Mouse (Mus musculus): ENCODE measurements around the gene Rnf130. TPM values are rescaled to one million over a fixed set of nuclear protein-coding genes. Genes with fewer than 3 reads are reported as not detected.
A peak's percentile ranks its signal among the peaks of the same experiment; 100 is the strongest.

Rnf130 gene
- total and polyA plus RNA-seq, 2 experiments from 2014 or later = 42.3 to 47.6 TPM

GRCm38 (mm10) chr11:50147958-50148476, 122.9 kb downstream of the Rnf130 start:
- Histone ChIP-seq H3K27me3 (ENCODE audit: control insufficient read depth, insufficient read depth, low read length) (no peaks in the 10 kb centered on the region), H3K36me3 (replicated peaks; ENCODE audit: control insufficient read depth, insufficient read depth, low read length) (peaks cover 83% of the 10 kb centered on the region), H3K9ac (replicated peaks; ENCODE audit: low read depth, low read length) (no peak overlapping the region), H3K27ac (ENCODE audit: low read depth) (peak overlapping the region; percentile 86), H3K9me3 (replicated peaks; ENCODE audit: control insufficient read depth, low read length) (no peaks in the 10 kb centered on the region), H3K4me2 (ENCODE audit: low read depth, low read length) (no peak overlapping the region), H3K4me1 (ENCODE audit: control insufficient read depth, insufficient read depth) (peaks cover 14% of the 10 kb centered on the region), H3K4me3 (ENCODE audit: low read depth, low read length) (no peak overlapping the region)
- 90% methylated on average over 11 of the region's 11 CpGs for WGBS
- ATAC-seq (ENCODE audit: insufficient read depth, low read depth) = 0 out of 2 replicates have a peak, but pooled peaks have one; percentile 1
- DNase-seq (ENCODE audit: low spot score) = no peak
- TF ChIP-seq EP300 (IDR thresholded peaks at IDR 0.05; ENCODE audit: low read depth) = no peak
- no peak for TF ChIP-seq CTCF (IDR thresholded peaks at IDR 0.05; ENCODE audit: low read depth)

GRCm38 (mm10) chr11:50149200-50149599, 124.1 kb downstream of the Rnf130 start:
- no peaks in the 10 kb centered on the region for H3K27me3 ChIP-seq (ENCODE audit: control insufficient read depth, insufficient read depth, low read length)
- no peak for TF ChIP-seq CTCF (IDR thresholded peaks at IDR 0.05; ENCODE audit: low read depth)
- no peak for TF ChIP-seq EP300 (IDR thresholded peaks at IDR 0.05; ENCODE audit: low read depth)
- no peak overlapping the region for H3K9ac ChIP-seq (replicated peaks; ENCODE audit: low read depth, low read length)
- no peak overlapping the region for H3K4me2 ChIP-seq (ENCODE audit: low read depth, low read length)
- WGBS = 75% methylated on average over 7 of the region's 7 CpGs
- H3K27ac ChIP-seq (ENCODE audit: low read depth) = no peak overlapping the region
- peaks cover 14% of the 10 kb centered on the region for H3K4me1 ChIP-seq (ENCODE audit: control insufficient read depth, insufficient read depth)
- peaks cover 84% of the 10 kb centered on the region for H3K36me3 ChIP-seq (replicated peaks; ENCODE audit: control insufficient read depth, insufficient read depth, low read length)
- H3K4me3 ChIP-seq (ENCODE audit: low read depth, low read length) = no peak overlapping the region
- DNase-seq (ENCODE audit: low spot score) (peak; percentile 25), ATAC-seq (ENCODE audit: insufficient read depth, low read depth) (no peak)
- H3K9me3 ChIP-seq (replicated peaks; ENCODE audit: control insufficient read depth, low read length) = no peaks in the 10 kb centered on the region

DNA sequence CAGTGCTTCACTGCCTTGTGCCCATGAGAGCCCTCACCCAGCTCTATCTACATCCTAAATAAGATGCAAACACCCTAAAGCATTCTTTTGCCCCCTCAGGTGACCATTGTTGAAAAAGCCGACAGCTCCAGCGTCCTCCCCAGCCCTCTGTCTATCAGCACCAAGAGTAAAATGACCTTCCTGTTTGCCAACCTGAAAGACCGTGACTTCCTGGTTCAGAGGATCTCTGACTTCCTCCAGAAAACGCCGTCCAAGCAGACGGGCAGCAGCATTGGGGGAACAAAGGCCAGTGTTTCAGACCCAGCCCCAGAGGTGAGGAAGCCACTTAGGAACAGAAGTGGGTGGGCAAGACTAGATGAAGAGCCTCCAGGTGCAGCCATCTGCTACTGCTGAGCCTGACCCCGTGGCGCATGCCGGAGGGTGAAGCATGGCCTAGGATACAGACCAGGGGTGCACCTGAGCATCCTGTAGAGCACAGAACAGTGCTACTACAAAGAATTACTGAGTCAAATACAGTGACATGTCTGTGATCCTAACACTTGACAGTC, 124.5 kb downstream of the Rnf130 start:
- WGBS = 84% methylated on average over 9 of the region's 9 CpGs
- DNase-seq (ENCODE audit: low spot score) = no peak
- H3K9me3 ChIP-seq (replicated peaks; ENCODE audit: control insufficient read depth, low read length) = no peaks in the 10 kb centered on the region
- no peak overlapping the region for H3K4me3 ChIP-seq (ENCODE audit: low read depth, low read length)
- H3K36me3 ChIP-seq (replicated peaks; ENCODE audit: control insufficient read depth, insufficient read depth, low read length) = peaks cover 88% of the 10 kb centered on the region
- H3K27me3 ChIP-seq (ENCODE audit: control insufficient read depth, insufficient read depth, low read length) = no peaks in the 10 kb centered on the region
- ATAC-seq (ENCODE audit: insufficient read depth, low read depth) = no peak
- peaks cover 14% of the 10 kb centered on the region for H3K4me1 ChIP-seq (ENCODE audit: control insufficient read depth, insufficient read depth)
- no peak overlapping the region for H3K4me2 ChIP-seq (ENCODE audit: low read depth, low read length)
- no peak overlapping the region for H3K9ac ChIP-seq (replicated peaks; ENCODE audit: low read depth, low read length)
- TF ChIP-seq EP300 (IDR thresholded peaks at IDR 0.05; ENCODE audit: low read depth) (no peak), CTCF (IDR thresholded peaks at IDR 0.05; ENCODE audit: low read depth) (no peak)
- H3K27ac ChIP-seq (ENCODE audit: low read depth) = no peak overlapping the region

DNA sequence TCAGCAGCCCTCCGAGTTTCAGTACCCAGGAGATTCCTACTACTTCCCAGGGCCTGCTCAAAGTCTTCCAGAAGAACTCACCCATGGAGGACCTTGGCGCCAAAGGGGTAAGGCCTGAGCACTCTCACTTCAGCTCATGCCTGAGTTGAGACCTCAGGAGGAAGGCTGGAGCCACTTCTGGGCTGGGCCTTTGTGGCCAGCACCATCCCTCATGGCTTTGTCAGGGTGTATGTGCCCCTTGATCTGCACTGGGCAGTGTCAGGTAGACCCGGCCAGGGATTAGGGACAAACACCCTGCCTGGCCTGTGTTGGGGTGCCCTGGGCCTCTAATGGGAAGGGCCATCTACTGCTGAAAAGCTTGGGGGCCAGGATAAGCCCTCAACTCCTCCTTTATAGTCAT, 126.2 kb downstream of the Rnf130 start:
- Histone ChIP-seq H3K9me3 (replicated peaks; ENCODE audit: control insufficient read depth, low read length) (no peaks in the 10 kb centered on the region), H3K27ac (ENCODE audit: low read depth) (no peak overlapping the region), H3K4me3 (ENCODE audit: low read depth, low read length) (no peak overlapping the region), H3K4me1 (ENCODE audit: control insufficient read depth, insufficient read depth) (peaks cover 14% of the 10 kb centered on the region), H3K27me3 (ENCODE audit: control insufficient read depth, insufficient read depth, low read length) (no peaks in the 10 kb centered on the region), H3K9ac (replicated peaks; ENCODE audit: low read depth, low read length) (no peak overlapping the region), H3K36me3 (replicated peaks; ENCODE audit: control insufficient read depth, insufficient read depth, low read length) (peaks cover 85% of the 10 kb centered on the region), H3K4me2 (ENCODE audit: low read depth, low read length) (no peak overlapping the region)
- TF ChIP-seq CTCF (IDR thresholded peaks at IDR 0.05; ENCODE audit: low read depth) (no peak), EP300 (IDR thresholded peaks at IDR 0.05; ENCODE audit: low read depth) (no peak)
- ATAC-seq (ENCODE audit: insufficient read depth, low read depth) (no peak), DNase-seq (ENCODE audit: low spot score) (no peak)
- WGBS = 75% methylated on average over 3 of the region's 3 CpGs

DNA sequence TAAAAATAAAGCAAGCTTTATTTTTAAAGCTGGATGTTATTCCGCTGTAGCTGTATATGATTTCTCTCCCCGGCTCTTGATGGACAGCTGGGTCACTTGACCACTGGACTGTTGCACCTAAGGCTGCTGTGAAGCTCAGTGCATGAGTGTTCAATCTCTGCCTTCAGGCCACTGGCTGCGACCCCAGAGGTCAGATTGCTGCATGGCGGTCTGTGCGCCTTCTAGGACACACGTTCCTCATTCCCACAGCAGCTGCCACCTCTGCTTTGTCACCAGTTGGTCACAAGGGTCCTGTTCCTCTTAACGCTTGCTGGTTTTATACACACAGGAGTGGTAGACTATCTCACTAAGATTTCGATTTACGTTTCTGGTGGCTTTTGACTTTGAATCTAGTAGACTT, 129.0 kb downstream of the Rnf130 start:
- no peak overlapping the region for H3K9ac ChIP-seq (replicated peaks; ENCODE audit: low read depth, low read length)

More for the DNA sequence above, 129.0 kb downstream of the Rnf130 start:
- Histone ChIP-seq H3K36me3 (replicated peaks; ENCODE audit: control insufficient read depth, insufficient read depth, low read length) (peaks cover 95% of the 10 kb centered on the region), H3K9me3 (replicated peaks; ENCODE audit: control insufficient read depth, low read length) (no peaks in the 10 kb centered on the region), H3K27ac (ENCODE audit: low read depth) (no peak overlapping the region), H3K4me2 (ENCODE audit: low read depth, low read length) (no peak overlapping the region), H3K4me1 (ENCODE audit: control insufficient read depth, insufficient read depth) (no peaks in the 10 kb centered on the region), H3K27me3 (ENCODE audit: control insufficient read depth, insufficient read depth, low read length) (no peaks in the 10 kb centered on the region), H3K4me3 (ENCODE audit: low read depth, low read length) (no peak overlapping the region)
- ATAC-seq (ENCODE audit: insufficient read depth, low read depth) (no peak), DNase-seq (ENCODE audit: low spot score) (no peak)
- WGBS = 76% methylated on average over 9 of the region's 9 CpGs
- no peak for TF ChIP-seq EP300 (IDR thresholded peaks at IDR 0.05; ENCODE audit: low read depth)
- no peak for TF ChIP-seq CTCF (IDR thresholded peaks at IDR 0.05; ENCODE audit: low read depth)

MicroRNA genes within 50 kb of the gene (microRNA counts, 519-probe panel; counts per million panel counts)
- microRNA mmu-miR-340-3p = not detected
- microRNA mmu-miR-340-5p = 5,816 counts per million, percentile 76 among the panel's probes with 10 or more counts

Small RNAs within 50 kb of the gene (microRNA-seq; reads per million reads assigned to microRNA genes)
- 201 reads per million, percentile 65 among the genes with 10 or more reads in this experiment for gene Mir340

Other genes with a start within 250 kb of the Rnf130 start
- 6.1 and 10.8 TPM in 2 replicates for gene Gfpt2, start 231.2 kb upstream of the Rnf130 start, total RNA-seq (2014; rRNA removed; ENCODE audit: low replicate concordance)
- 8.5 TPM in 2 replicates for gene Gfpt2, start 231.2 kb upstream of the Rnf130 start, polyA plus RNA-seq (2015; fragmentation: Nextera tagmentation; extraction: Ambion mirVana)
- 37.2 and 55.8 TPM in 2 replicates for gene Mapk9, start 178.6 kb upstream of the Rnf130 start, total RNA-seq (2014; rRNA removed; ENCODE audit: low replicate concordance)
- 25.4 and 25.9 TPM in 2 replicates for gene Mapk9, start 178.6 kb upstream of the Rnf130 start, polyA plus RNA-seq (2015; fragmentation: Nextera tagmentation; extraction: Ambion mirVana)
- 1.7 TPM in 1 of 2 replicates, not detected in the other for gene Rasgef1c, start 123.5 kb upstream of the Rnf130 start, total RNA-seq (2014; rRNA removed; ENCODE audit: low replicate concordance)
- not detected in 2 replicates for gene Rasgef1c, start 123.5 kb upstream of the Rnf130 start, polyA plus RNA-seq (2015; fragmentation: Nextera tagmentation; extraction: Ambion mirVana)
- gene Tbc1d9b, start 106.0 kb downstream of the Rnf130 start, total RNA-seq (2014; rRNA removed; ENCODE audit: low replicate concordance) = 37.6 and 49.0 TPM in 2 replicates
- gene Tbc1d9b, start 106.0 kb downstream of the Rnf130 start, polyA plus RNA-seq (2015; fragmentation: Nextera tagmentation; extraction: Ambion mirVana) = 18.2 and 18.4 TPM in 2 replicates
- gene Mrnip, start 149.1 kb downstream of the Rnf130 start, total RNA-seq (2014; rRNA removed; ENCODE audit: low replicate concordance) = 6.3 and 18.6 TPM in 2 replicates
- 7.7 and 7.9 TPM in 2 replicates for gene Mrnip, start 149.1 kb downstream of the Rnf130 start, polyA plus RNA-seq (2015; fragmentation: Nextera tagmentation; extraction: Ambion mirVana)
- gene Sqstm1, start 185.5 kb downstream of the Rnf130 start, total RNA-seq (2014; rRNA removed; ENCODE audit: low replicate concordance) = 236 and 249 TPM in 2 replicates
- gene Sqstm1, start 185.5 kb downstream of the Rnf130 start, polyA plus RNA-seq (2015; fragmentation: Nextera tagmentation; extraction: Ambion mirVana) = 244 and 267 TPM in 2 replicates
- gene Mgat4b, start 185.5 kb downstream of the Rnf130 start, total RNA-seq (2014; rRNA removed; ENCODE audit: low replicate concordance) = 69.2 and 90.6 TPM in 2 replicates
- 39.4 and 39.6 TPM in 2 replicates for gene Mgat4b, start 185.5 kb downstream of the Rnf130 start, polyA plus RNA-seq (2015; fragmentation: Nextera tagmentation; extraction: Ambion mirVana)
- gene Ltc4s, start 213.3 kb downstream of the Rnf130 start, total RNA-seq (2014; rRNA removed; ENCODE audit: low replicate concordance) = 5.1 TPM in 1 of 2 replicates, not detected in the other
- gene Ltc4s, start 213.3 kb downstream of the Rnf130 start, polyA plus RNA-seq (2015; fragmentation: Nextera tagmentation; extraction: Ambion mirVana) = 2.2 TPM in 2 replicates